Mouse (Mus musculus): ENCODE measurements around the gene Cfap36.

Gene Cfap36

GRCm38 (mm10) chr11:29246883-29247650 is at the start of gene Cfap36:
TSS of gene Cfap36 (minus strand) at chr11:29247409.
- DNase-seq, result peak; percentile 89

- DNase-seq, result no peak
Observed at GRCm38 (mm10) chr11:29287305-29287704, 40.1 kb upstream of the Cfap36 start.

- DNase-seq, result no peak
Observed at GRCm38 (mm10) chr11:29286040-29286439, 38.8 kb upstream of the Cfap36 start.

- DNase-seq, result no peak
Observed at GRCm38 (mm10) chr11:29274758-29275157, 27.5 kb upstream of the Cfap36 start.

GRCm38 (mm10) chr11:29267824-29268223 is 20.6 kb upstream of the Cfap36 start:
- peak; percentile 38 to 62 for DNase-seq

- DNase-seq, result no peak
Observed at GRCm38 (mm10) chr11:29254643-29255042, 7.4 kb upstream of the Cfap36 start.

GRCm38 (mm10) chr11:29248386-29248785 is 1.2 kb upstream of the Cfap36 start:
- DNase-seq, result no peak

- no peak for DNase-seq
Observed at GRCm38 (mm10) chr11:29247725-29248124, 516 bp upstream of the Cfap36 start.

GRCm38 (mm10) chr11:29245988-29246387 is 1.2 kb downstream of the Cfap36 start:
- no peak for DNase-seq

- no peak for DNase-seq
Observed at GRCm38 (mm10) chr11:29241961-29242360, 5.2 kb downstream of the Cfap36 start.

- no peak for DNase-seq
Observed at GRCm38 (mm10) chr11:29239353-29239752, 7.9 kb downstream of the Cfap36 start.

- no peak for DNase-seq
Observed at GRCm38 (mm10) chr11:29238551-29238950, 8.7 kb downstream of the Cfap36 start.

- no peak for DNase-seq
Observed at GRCm38 (mm10) chr11:29238047-29238446, 9.2 kb downstream of the Cfap36 start.

- DNase-seq, result no peak
Observed at GRCm38 (mm10) chr11:29237364-29237763, 9.8 kb downstream of the Cfap36 start.

GRCm38 (mm10) chr11:29233569-29233968 is 13.6 kb downstream of the Cfap36 start:
- DNase-seq, result no peak

GRCm38 (mm10) chr11:29228957-29229356 is 18.3 kb downstream of the Cfap36 start:
- DNase-seq, result no peak

- no peak for DNase-seq
Observed at GRCm38 (mm10) chr11:29224754-29225153, 22.5 kb downstream of the Cfap36 start.

- no peak for DNase-seq
Observed at GRCm38 (mm10) chr11:29222310-29222709, 24.9 kb downstream of the Cfap36 start.

GRCm38 (mm10) chr11:29219055-29219454 is 28.2 kb downstream of the Cfap36 start:
- DNase-seq, result no peak

GRCm38 (mm10) chr11:29216196-29216595 is 31.0 kb downstream of the Cfap36 start:
- no peak for DNase-seq

- no peak for DNase-seq
Observed at GRCm38 (mm10) chr11:29209774-29210173, 37.4 kb downstream of the Cfap36 start.

- DNase-seq, result no peak
Observed at GRCm38 (mm10) chr11:29203653-29204052, 43.6 kb downstream of the Cfap36 start.

- no peak for DNase-seq
Observed at GRCm38 (mm10) chr11:29188981-29189380, 58.2 kb downstream of the Cfap36 start.

GRCm38 (mm10) chr11:29181751-29182150 is 65.5 kb downstream of the Cfap36 start:
- no peak for DNase-seq

GRCm38 (mm10) chr11:29180657-29181056 is 66.6 kb downstream of the Cfap36 start:
- DNase-seq, result peak; percentile 34 to 60
